Mouse (Mus musculus) ES-E14 (cell line): ENCODE results near the gene Arhgef28. TPM values are rescaled to one million over a fixed set of nuclear protein-coding genes. Genes with fewer than 3 reads are reported as not detected.

ENCODE experiments used
- DNase-seq: peaks from one replicate; pipeline ENCODE4 v3.0.0-alpha.2; 2013; ENCODE audit warnings: low read depth, low spot score
- H3K27ac ChIP-seq: 2 replicates; pipeline ENCODE4 v1.5.1; 2012; ENCODE audit warnings: low read depth, mild to moderate bottlenecking, low read length, moderate library complexity, mixed read lengths; ENCODE audit not compliant: poor library complexity, insufficient read depth, severe bottlenecking
- H3K36me3 ChIP-seq: 2 replicates; pipeline ENCODE4 v1.6.1; 2012; ENCODE audit warnings: mild to moderate bottlenecking, low read length, moderate library complexity, mixed read lengths; ENCODE audit not compliant: control insufficient read depth, poor library complexity, insufficient read depth, severe bottlenecking
- H3K4me1 ChIP-seq, 2 experiments: fragments of 150-350 bp in 1 of 2; sonication (generic) in 1 of 2; 2 replicates each; pipeline ENCODE4 v1.6.1; 2012; ENCODE audit warnings: low read length in 2 of 2, mild to moderate bottlenecking in 1 of 2, mixed read lengths in 1 of 2; ENCODE audit not compliant: control insufficient read depth in 2 of 2, insufficient read depth in 2 of 2, poor library complexity in 1 of 2
- H3K4me3 ChIP-seq, 2 experiments: fragments of 150-350 bp in 1 of 2; sonication (generic) in 1 of 2; 2 replicates each; pipeline ENCODE4 v1.5.1; 2012; ENCODE audit warnings: low read length in 2 of 2, low read depth in 1 of 2, mild to moderate bottlenecking in 1 of 2, mixed read lengths in 1 of 2; ENCODE audit not compliant: insufficient read depth in 1 of 2, poor library complexity in 1 of 2, severe bottlenecking in 1 of 2
- H3K9ac ChIP-seq: 2 replicates; pipeline ENCODE4 v1.6.1; 2012; ENCODE audit warnings: low read depth, mild to moderate bottlenecking, low read length, mixed read lengths; ENCODE audit not compliant: poor library complexity, insufficient read depth, severe bottlenecking
- H3K9me3 ChIP-seq: fragments of 150-350 bp; sonication (generic); 2 replicates; pipeline ENCODE4 v1.6.1; 2012; ENCODE audit warnings: low read depth, mild to moderate bottlenecking, low read length; ENCODE audit not compliant: control insufficient read depth, insufficient read depth
- CHD2 ChIP-seq: IDR thresholded peaks from 2 replicates; pipeline ENCODE4 v1.6.1; 2014; ENCODE audit warnings: mild to moderate bottlenecking, low read depth, low read length, inconsistent platforms
- HCFC1 ChIP-seq: IDR thresholded peaks from 2 replicates; pipeline ENCODE4 v1.6.1; 2012; ENCODE audit warnings: low read length, inconsistent platforms, borderline replicate concordance; ENCODE audit not compliant: insufficient read depth
- MAFK ChIP-seq: IDR thresholded peaks from 2 replicates; pipeline ENCODE4 v1.6.1; 2014; ENCODE audit warnings: mild to moderate bottlenecking, low read depth, low read length, inconsistent platforms; ENCODE audit not compliant: insufficient read depth
- ZC3H11A ChIP-seq: IDR thresholded peaks from 2 replicates; pipeline ENCODE4 v1.6.1; 2012; ENCODE audit warnings: low read depth, mild to moderate bottlenecking, inconsistent platforms, low read length, borderline replicate concordance
- ZNF384 ChIP-seq: IDR thresholded peaks from 2 replicates; pipeline ENCODE4 v1.6.1; 2012; ENCODE audit warnings: low read depth, low read length, inconsistent platforms
- in situ Hi-C, 2 experiments: fragments of 600-800 bp; cut with MboI; formaldehyde crosslinking; loops; one replicate each; pipeline ENCODE4 v1.15.1; 2025; ENCODE audit warnings: low sequenced_read_pairs in 2 of 2, inconsistent platforms in 1 of 2; ENCODE audit not compliant: unreplicated experiment in 2 of 2
- total RNA-seq: library from RNA; depleted of rRNA; stranded (reverse); fragments of 300-350 nt; gene quantifications from 2 replicates; pipeline ENCODE4 v1.2.3, GENCODE M21; 2012

Arhgef28 gene
- total RNA-seq, 1 experiment = 19.0 TPM

DNA sequence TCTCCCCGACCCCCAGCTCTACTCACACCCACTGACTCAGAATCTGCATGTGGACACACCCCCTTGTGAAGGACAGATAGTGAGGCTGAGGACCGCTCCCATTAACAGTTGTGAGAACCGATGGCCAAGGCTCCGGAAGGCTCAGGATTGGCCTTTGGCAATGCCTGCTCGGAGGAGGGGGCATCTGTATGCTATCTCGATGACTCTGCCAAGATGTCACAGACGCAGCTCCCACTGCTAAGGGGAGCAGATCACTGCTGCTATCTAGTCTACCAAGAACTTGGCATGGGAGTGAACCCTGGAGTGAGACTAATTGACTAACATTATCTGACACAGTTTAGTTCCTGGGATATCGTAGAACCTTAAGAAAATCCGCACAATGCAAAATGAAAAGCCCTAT, 250.5 kb downstream of the Arhgef28 start:
- Histone ChIP-seq H3K4me3 (no peak overlapping the region), H3K9ac (no peak overlapping the region), H3K4me1 (peaks cover 10 to 11% of the 10 kb centered on the region in 2 experiments), H3K36me3 (peaks cover 10% of the 10 kb centered on the region; the same call in 1 of the 2 replicates), H3K9me3 (no peaks in the 10 kb centered on the region), H3K27ac (no peak overlapping the region)
- DNase-seq = no peak
- in situ Hi-C loops = no loop called here
- TF ChIP-seq ZNF384 (no peak), CHD2 (no peak)

DNA sequence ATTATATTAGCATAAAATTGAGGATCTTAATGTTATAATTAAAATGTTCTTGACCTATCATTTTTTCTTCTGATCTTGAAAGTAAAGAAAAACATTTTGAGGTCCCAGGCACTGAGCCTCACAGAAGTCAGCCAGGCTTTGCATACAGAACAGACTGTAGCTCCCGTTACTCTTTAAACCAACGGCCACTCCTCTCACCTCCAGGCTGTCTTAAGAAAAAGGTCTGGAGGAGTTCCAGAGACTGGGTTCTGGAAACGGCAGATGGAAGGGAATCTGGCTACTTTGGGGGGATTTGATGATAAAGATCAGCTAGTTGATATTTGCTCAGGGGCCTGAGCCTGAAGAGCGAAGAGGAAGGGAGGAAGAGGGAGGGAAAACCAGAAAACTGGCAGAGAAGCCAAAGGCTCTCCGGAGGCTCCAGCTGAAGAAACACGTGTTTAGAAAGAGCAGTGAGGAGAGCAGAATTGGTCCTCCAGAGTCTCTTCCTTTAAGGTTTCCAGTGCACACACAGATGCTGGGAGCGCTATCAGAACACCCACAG, 251.2 kb downstream of the Arhgef28 start:
- peaks cover 10 to 11% of the 10 kb centered on the region in 2 experiments for H3K4me1 ChIP-seq
- in situ Hi-C loops = no loop called here
- H3K9me3 ChIP-seq = no peaks in the 10 kb centered on the region
- no peak for TF ChIP-seq CHD2
- TF ChIP-seq ZC3H11A = no peak
- H3K36me3 ChIP-seq = peaks cover 10% of the 10 kb centered on the region; the same call in 1 of the 2 replicates
- no peak overlapping the region for H3K4me3 ChIP-seq
- no peak overlapping the region for H3K27ac ChIP-seq
- DNase-seq = no peak
- no peak overlapping the region for H3K9ac ChIP-seq

DNA sequence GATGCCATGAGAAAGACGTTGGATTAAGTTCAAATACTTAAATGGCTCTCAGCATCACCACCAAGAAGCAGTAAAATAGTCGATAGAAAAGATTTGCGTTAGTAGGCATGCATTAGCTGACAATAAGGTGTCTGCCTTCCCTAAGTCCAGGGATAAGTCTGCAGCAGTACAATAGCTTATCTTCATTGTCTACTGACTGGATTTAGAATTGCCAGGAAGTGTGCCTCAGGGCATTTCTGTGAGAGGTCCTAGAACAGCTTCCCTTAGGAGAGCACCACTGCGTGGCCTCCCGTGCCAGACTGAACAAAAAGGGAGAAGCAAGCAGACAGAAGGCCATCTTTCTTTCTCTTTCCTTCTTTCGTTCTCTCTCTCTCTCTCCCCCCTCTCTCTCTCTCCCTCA, 252.2 kb downstream of the Arhgef28 start:
- Histone ChIP-seq H3K9me3 (no peaks in the 10 kb centered on the region), H3K4me1 (peaks cover 7 to 9% of the 10 kb centered on the region in 2 experiments), H3K36me3 (peaks cover 10% of the 10 kb centered on the region; the same call in 1 of the 2 replicates), H3K4me3 (no peak overlapping the region), H3K27ac (no peak overlapping the region), H3K9ac (no peak overlapping the region)
- DNase-seq = no peak
- TF ChIP-seq ZC3H11A (no peak), MAFK (no peak), HCFC1 (no peak), CHD2 (no peak), ZNF384 (no peak)
- in situ Hi-C loops = no loop called here

DNA sequence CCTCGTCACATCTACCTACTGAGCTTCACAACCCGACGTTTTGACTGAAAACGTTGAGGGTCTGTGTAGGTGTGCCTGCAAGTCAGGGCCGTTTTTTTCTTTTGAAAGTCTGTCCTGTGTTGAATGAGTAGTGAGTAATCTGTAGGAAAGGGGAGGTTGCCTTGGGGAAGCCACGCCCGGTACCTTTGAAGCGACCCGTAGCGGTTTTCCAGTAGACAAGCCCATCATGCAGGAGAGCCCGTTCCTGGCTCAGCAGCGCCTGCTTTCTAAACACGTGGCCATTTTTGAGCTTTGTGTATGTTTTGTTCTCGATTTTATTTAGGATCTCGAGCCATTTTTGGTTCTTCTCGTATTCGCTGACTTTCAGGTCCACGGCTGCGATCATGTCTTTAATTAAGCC, 252.7 kb downstream of the Arhgef28 start:
- Histone ChIP-seq H3K36me3 (peaks cover 10% of the 10 kb centered on the region; the same call in 1 of the 2 replicates), H3K9me3 (no peaks in the 10 kb centered on the region), H3K4me1 (peaks cover 7 to 8% of the 10 kb centered on the region in 2 experiments), H3K9ac (no peak overlapping the region), H3K27ac (no peak overlapping the region), H3K4me3 (no peak overlapping the region)
- in situ Hi-C loops = no loop called here
- no peak for DNase-seq
- TF ChIP-seq HCFC1 = no peak
- TF ChIP-seq MAFK = no peak
- no peak for TF ChIP-seq ZC3H11A
- TF ChIP-seq ZNF384 = no peak
- TF ChIP-seq CHD2 = no peak

DNA sequence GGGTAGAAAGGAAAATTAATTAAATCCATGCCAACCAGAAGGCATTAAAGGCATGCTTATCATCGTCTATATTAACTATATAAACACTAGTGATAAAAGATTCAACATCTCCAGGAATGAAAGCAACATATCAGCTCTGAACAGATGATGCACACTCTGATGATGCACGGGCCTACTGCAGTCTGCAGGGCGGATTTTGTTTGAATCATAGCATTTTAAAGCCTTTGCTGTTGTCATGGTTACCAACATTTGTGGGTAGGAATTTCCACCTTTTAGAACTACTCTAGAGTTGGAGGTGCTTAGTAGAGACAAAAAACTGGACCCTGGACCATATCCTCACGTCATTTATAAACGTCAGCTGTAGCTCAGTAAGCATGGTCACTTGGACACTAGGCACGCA, 257.4 kb downstream of the Arhgef28 start:
- Histone ChIP-seq H3K9me3 (no peaks in the 10 kb centered on the region), H3K4me3 (no peak overlapping the region), H3K4me1 (no peaks in the 10 kb centered on the region), H3K27ac (no peak overlapping the region), H3K9ac (no peak overlapping the region), H3K36me3 (peaks cover 15% of the 10 kb centered on the region; the same call in 1 of the 2 replicates)
- DNase-seq = no peak
- TF ChIP-seq ZNF384 (no peak), HCFC1 (no peak), CHD2 (no peak), MAFK (no peak), ZC3H11A (no peak)
- in situ Hi-C loops = loop anchor here in 1 of 2 experiments (25.0 kb wide), 1 partner anchor 437 kb away; no protein-coding TSS in a partner anchor
